Mouse (Mus musculus): ENCODE data around the gene Gm17535. TPM values are rescaled to one million over a fixed set of nuclear protein-coding genes. Genes with fewer than 3 reads are reported as not detected.
"Not testable (repeated sequence)": the region's sequence is repeated elsewhere in the genome, so short reads cannot be mapped to it uniquely, and the experiment has no call there.

The Gm17535 gene
- not detected for total RNA-seq (2021)

GRCm38 (mm10) chr9:3034299-3034698 lies at the start of gene Gm17535:
TSS of gene Gm17535 (plus strand) at chr9:3034599.
- DNase-seq (ENCODE audit: low spot score); intact Hi-C loops (cut with DNase I): not testable (repeated sequence)

GRCm38 (mm10) chr9:3000445-3000972 lies 33.9 kb upstream of the Gm17535 start, which contains the start of gene Gm10722:
TSS of gene Gm10722 (plus strand) at chr9:3000922.
- intact Hi-C loops (cut with DNase I): not testable (repeated sequence)
- DNase-seq (ENCODE audit: low spot score): peak; percentile 6

- peak; percentile 5 for DNase-seq (ENCODE audit: low spot score)
- intact Hi-C loops (cut with DNase I): not testable (repeated sequence)
Measured at GRCm38 (mm10) chr9:3001006-3001405, 33.4 kb upstream of the Gm17535 start.

GRCm38 (mm10) chr9:3001948-3002659 lies 32.3 kb upstream of the Gm17535 start:
- DNase-seq (ENCODE audit: low spot score): peak; percentile 92
- intact Hi-C loops (cut with DNase I): not testable (repeated sequence)

GRCm38 (mm10) chr9:3002794-3003396 lies 31.5 kb upstream of the Gm17535 start, which contains the start of gene Gm11168:
TSS of gene Gm11168 (plus strand) at chr9:3003346.
- DNase-seq (ENCODE audit: low spot score); intact Hi-C loops (cut with DNase I): not testable (repeated sequence)

- DNase-seq (ENCODE audit: low spot score); intact Hi-C loops (cut with DNase I): not testable (repeated sequence)
Measured at GRCm38 (mm10) chr9:3006179-3006578, 28.2 kb upstream of the Gm17535 start.

- intact Hi-C loops (cut with DNase I): not testable (repeated sequence)
- peak; percentile 97 for DNase-seq (ENCODE audit: low spot score)
Measured at GRCm38 (mm10) chr9:3006636-3007035, 27.8 kb upstream of the Gm17535 start.

- DNase-seq (ENCODE audit: low spot score); intact Hi-C loops (cut with DNase I): not testable (repeated sequence)
Measured at GRCm38 (mm10) chr9:3007272-3007671, 27.1 kb upstream of the Gm17535 start.

GRCm38 (mm10) chr9:3009331-3009730 lies 25.1 kb upstream of the Gm17535 start:
- DNase-seq (ENCODE audit: low spot score); intact Hi-C loops (cut with DNase I): not testable (repeated sequence)

- DNase-seq (ENCODE audit: low spot score); intact Hi-C loops (cut with DNase I): not testable (repeated sequence)
Measured at GRCm38 (mm10) chr9:3012054-3012621, 22.3 kb upstream of the Gm17535 start.

GRCm38 (mm10) chr9:3012733-3013279 lies 21.6 kb upstream of the Gm17535 start, which contains the start of gene Gm10721:
TSS of gene Gm10721 (plus strand) at chr9:3013140.
- DNase-seq (ENCODE audit: low spot score); intact Hi-C loops (cut with DNase I): not testable (repeated sequence)

- intact Hi-C loops (cut with DNase I); DNase-seq (ENCODE audit: low spot score): not testable (repeated sequence)
Measured at GRCm38 (mm10) chr9:3015354-3015753, 19.0 kb upstream of the Gm17535 start, which contains the start of gene Gm10720. TSS of gene Gm10720 (plus strand) at chr9:3015654.

- intact Hi-C loops (cut with DNase I): not testable (repeated sequence)
Measured at GRCm38 (mm10) chr9:3015896-3016295, 18.5 kb upstream of the Gm17535 start.

GRCm38 (mm10) chr9:3017108-3017507 lies 17.3 kb upstream of the Gm17535 start, which contains the start of gene Gm10719:
TSS of gene Gm10719 (plus strand) at chr9:3017408.
- DNase-seq (ENCODE audit: low spot score); intact Hi-C loops (cut with DNase I): not testable (repeated sequence)

More at GRCm38 (mm10) chr9:3015896-3016295, 18.5 kb upstream of the Gm17535 start:
- DNase-seq (ENCODE audit: low spot score): not testable (repeated sequence)

GRCm38 (mm10) chr9:3018944-3019343 lies 15.5 kb upstream of the Gm17535 start:
- intact Hi-C loops (cut with DNase I); DNase-seq (ENCODE audit: low spot score): not testable (repeated sequence)

- DNase-seq (ENCODE audit: low spot score): peak; percentile 12
- intact Hi-C loops (cut with DNase I): not testable (repeated sequence)
Measured at GRCm38 (mm10) chr9:3019835-3020727, 14.3 kb upstream of the Gm17535 start.

GRCm38 (mm10) chr9:3022316-3023008 lies 11.9 kb upstream of the Gm17535 start:
- peak; percentile 59 for DNase-seq (ENCODE audit: low spot score)

GRCm38 (mm10) chr9:3023312-3023984 lies 11.0 kb upstream of the Gm17535 start, which contains the start of gene Gm10718:
TSS of gene Gm10718 (plus strand) at chr9:3023547.
- DNase-seq (ENCODE audit: low spot score): peak; percentile 27
- intact Hi-C loops (cut with DNase I): not testable (repeated sequence)

More at GRCm38 (mm10) chr9:3022316-3023008, 11.9 kb upstream of the Gm17535 start:
- intact Hi-C loops (cut with DNase I): not testable (repeated sequence)
